Mouse (Mus musculus) heart, adult 2 months (tissue): Measurements from ENCODE around the gene Atp10a. TPM values are rescaled to one million over a fixed set of nuclear protein-coding genes. Genes with fewer than 3 reads are reported as not detected.
A peak's percentile ranks its signal among the peaks of the same experiment; 100 is the strongest.

ENCODE experiments used
- DNase-seq, 2 experiments: peaks; one replicate each; pipeline ENCODE4 v3.0.0; 2021
- H3K27ac ChIP-seq: fragments of 200-600 bp; 2 replicates; pipeline ENCODE4 v1.8.1; 2022
- H3K27me3 ChIP-seq: fragments of 200-500 bp; 2 replicates; pipeline ENCODE4 v1.6.1; 2012; ENCODE audit warnings: mild to moderate bottlenecking, low read length, inconsistent platforms, mixed read lengths; ENCODE audit not compliant: control insufficient read depth, insufficient read depth
- H3K36me3 ChIP-seq: fragments of 200-500 bp; 2 replicates; pipeline ENCODE4 v1.6.1; 2012; ENCODE audit warnings: low read length, inconsistent platforms; ENCODE audit not compliant: control insufficient read depth, insufficient read depth
- H3K4me1 ChIP-seq: fragments of 200-500 bp; 2 replicates; pipeline ENCODE4 v1.6.1; 2011; ENCODE audit warnings: low read length; ENCODE audit not compliant: control insufficient read depth, insufficient read depth
- H3K4me3 ChIP-seq: fragments of 200-600 bp; 2 replicates; pipeline ENCODE4 v1.8.1; 2022
- H3K79me2 ChIP-seq: fragments of 200-500 bp; replicated peaks from 2 replicates; pipeline ENCODE4 v1.6.1; 2012; ENCODE audit warnings: mild to moderate bottlenecking, inconsistent platforms, low read length, moderate library complexity, mixed read lengths; ENCODE audit not compliant: control insufficient read depth, insufficient read depth
- H3K9ac ChIP-seq: fragments of 200-500 bp; 2 replicates; pipeline ENCODE4 v1.6.1; 2012; ENCODE audit warnings: low read depth, mild to moderate bottlenecking, control low read depth, inconsistent platforms, low read length, mixed read lengths
- CTCF ChIP-seq: fragments of 200-600 bp; IDR thresholded peaks from 2 replicates; pipeline ENCODE4 v1.8.1; 2022; ENCODE audit warnings: antibody characterized with exemption, mild to moderate bottlenecking, moderate library complexity
- EP300 ChIP-seq: fragments of 200-500 bp; IDR thresholded peaks from 2 replicates; pipeline ENCODE4 v1.6.1; 2011; ENCODE audit warnings: low read depth, low read length, control low read depth; ENCODE audit not compliant: insufficient read depth
- POLR2A ChIP-seq: fragments of 200-500 bp; IDR thresholded peaks from 2 replicates; pipeline ENCODE4 v1.6.1; 2011; ENCODE audit warnings: mild to moderate bottlenecking, low read depth, low read length, control low read depth; ENCODE audit not compliant: insufficient read depth
- WGBS: fragments of 180-500 bp; shearing (Covaris S2); methylation state at CpG from one replicate; pipeline ENCODE4 v1.1.7; 2018; 5-methylcytosine and 5-hydroxymethylcytosine counted together
- intact Hi-C: fragments of 180-260 bp; cut with DNase I; formaldehyde crosslinking; loops from one replicate; pipeline ENCODE4 v1.15.1; 2025
- polyA plus RNA-seq: library from polyadenylated mRNA; depleted of rRNA; stranded (reverse); fragments of >200 nt; gene quantifications from 2 replicates; pipeline ENCODE4 v1.2.3, GENCODE M21; 2012
- total RNA-seq, 2 experiments: library from RNA; stranded (reverse); gene quantifications; 2 replicates each; pipeline ENCODE4 v1.2.3; 2021

Atp10a gene
- total and polyA plus RNA-seq, 3 experiments, result 1.3 to 1.8 (median 1.5) TPM

GRCm38 (mm10) chr7:58788424-58789261, 132.7 kb downstream of the Atp10a start:
- intact Hi-C loops, result loop anchor here (5.0 kb wide), 1 partner anchor 54 kb away; no protein-coding TSS in a partner anchor
- TF ChIP-seq EP300 (no peak), CTCF (no peak), POLR2A (no peak)
- no peaks in the 10 kb centered on the region for H3K27me3 ChIP-seq
- no peak overlapping the region for H3K9ac ChIP-seq
- H3K36me3 ChIP-seq, result no peaks in the 10 kb centered on the region
- 32% methylated on average over 7 of the region's 7 CpGs for WGBS
- peak overlapping the region; percentile 17; the same call in 1 of the 2 replicates for H3K27ac ChIP-seq
- peak in 1 of 2 experiments; percentile 36 for DNase-seq
- H3K79me2 ChIP-seq, result no peaks in the 10 kb centered on the region
- H3K4me3 ChIP-seq, result no peak overlapping the region
- H3K4me1 ChIP-seq, result peaks cover 2% of the 10 kb centered on the region

GRCm38 (mm10) chr7:58797281-58797680, 141.3 kb downstream of the Atp10a start:
- H3K4me3 ChIP-seq, result no peak overlapping the region
- DNase-seq, result no peak
- no peak overlapping the region for H3K9ac ChIP-seq
- H3K4me1 ChIP-seq, result no peaks in the 10 kb centered on the region
- no peaks in the 10 kb centered on the region for H3K27me3 ChIP-seq
- H3K27ac ChIP-seq, result no peak overlapping the region
- intact Hi-C loops, result no loop called here
- H3K36me3 ChIP-seq, result no peaks in the 10 kb centered on the region
- TF ChIP-seq EP300 (no peak), POLR2A (no peak), CTCF (no peak)
- H3K79me2 ChIP-seq, result no peaks in the 10 kb centered on the region
- WGBS, result 96% methylated on average over 6 of the region's 6 CpGs

- intact Hi-C loops, result no loop called here
- H3K79me2 ChIP-seq, result no peaks in the 10 kb centered on the region
- no peak overlapping the region for H3K4me3 ChIP-seq
- H3K4me1 ChIP-seq, result no peaks in the 10 kb centered on the region
- no peaks in the 10 kb centered on the region for H3K27me3 ChIP-seq
- no peak overlapping the region for H3K9ac ChIP-seq
- no peaks in the 10 kb centered on the region for H3K36me3 ChIP-seq
- no peak overlapping the region for H3K27ac ChIP-seq
- TF ChIP-seq EP300 (no peak), CTCF (no peak), POLR2A (no peak)
- 55% methylated on average over 7 of the region's 7 CpGs for WGBS
- DNase-seq, result no peak
These were observed 144.9 kb downstream of the Atp10a start for GRCm38 (mm10) chr7:58800916-58801315.

- H3K79me2 ChIP-seq, result no peaks in the 10 kb centered on the region
- H3K36me3 ChIP-seq, result no peaks in the 10 kb centered on the region
- H3K9ac ChIP-seq, result no peak overlapping the region
- WGBS, result 87% methylated on average over 2 of the region's 2 CpGs
- no peak for TF ChIP-seq CTCF
- TF ChIP-seq EP300, result no peak
- no peak for TF ChIP-seq POLR2A
- H3K4me1 ChIP-seq, result no peaks in the 10 kb centered on the region
- intact Hi-C loops, result no loop called here
- DNase-seq, result no peak
- no peaks in the 10 kb centered on the region for H3K27me3 ChIP-seq
- H3K27ac ChIP-seq, result no peak overlapping the region
- no peak overlapping the region for H3K4me3 ChIP-seq
These were observed 145.8 kb downstream of the Atp10a start for GRCm38 (mm10) chr7:58801791-58802190.

GRCm38 (mm10) chr7:58822147-58822681, 166.2 kb downstream of the Atp10a start:
- no peak overlapping the region for H3K9ac ChIP-seq
- no peaks in the 10 kb centered on the region for H3K36me3 ChIP-seq
- H3K4me1 ChIP-seq, result no peaks in the 10 kb centered on the region
- no peak overlapping the region for H3K4me3 ChIP-seq
- 56% methylated on average over 6 of the region's 6 CpGs for WGBS
- DNase-seq, result no peak
- no peaks in the 10 kb centered on the region for H3K79me2 ChIP-seq
- intact Hi-C loops, result no loop called here
- no peak for TF ChIP-seq EP300
- no peak for TF ChIP-seq CTCF
- TF ChIP-seq POLR2A, result no peak
- no peak overlapping the region for H3K27ac ChIP-seq
- H3K27me3 ChIP-seq, result no peaks in the 10 kb centered on the region

- Histone ChIP-seq H3K27ac (no peak overlapping the region), H3K36me3 (no peaks in the 10 kb centered on the region), H3K4me1 (no peaks in the 10 kb centered on the region), H3K4me3 (no peak overlapping the region), H3K9ac (no peak overlapping the region), H3K79me2 (no peaks in the 10 kb centered on the region), H3K27me3 (no peaks in the 10 kb centered on the region)
- intact Hi-C loops, result no loop called here
- WGBS, result 74% methylated on average over 3 of the region's 3 CpGs
- no peak for TF ChIP-seq CTCF
- no peak for TF ChIP-seq POLR2A
- no peak for TF ChIP-seq EP300
- no peak for DNase-seq
These were observed 168.7 kb downstream of the Atp10a start for GRCm38 (mm10) chr7:58824686-58825085.
